Mouse (Mus musculus): Measurements from ENCODE around the gene Gm4756. TPM values are rescaled to one million over a fixed set of nuclear protein-coding genes. Genes with fewer than 3 reads are reported as not detected.

Gm4756 gene
- polyA plus RNA-seq, 1 experiment from 2014 or later, result not detected

GRCm38 (mm10) chr12:72674079-72674797 is 24.8 kb upstream of the Gm4756 start:
- no peaks in the 10 kb centered on the region for H3K4me1 ChIP-seq (replicated peaks)
- 0 out of 2 replicates have a peak, but pooled peaks cover 4% of the 10 kb centered on the region for H3K9me3 ChIP-seq
- H3K4me3 ChIP-seq, result no peak overlapping the region
- H3K27me3 ChIP-seq (ENCODE audit: insufficient read depth, poor library complexity, severe bottlenecking), result no peaks in the 10 kb centered on the region
- H3K36me3 ChIP-seq, result no peaks in the 10 kb centered on the region
- WGBS, result 83% methylated on average over 7 of the region's 7 CpGs
- DNase-seq (ENCODE audit: low spot score), result no peak
- H3K27ac ChIP-seq, result no peak overlapping the region

DNA sequence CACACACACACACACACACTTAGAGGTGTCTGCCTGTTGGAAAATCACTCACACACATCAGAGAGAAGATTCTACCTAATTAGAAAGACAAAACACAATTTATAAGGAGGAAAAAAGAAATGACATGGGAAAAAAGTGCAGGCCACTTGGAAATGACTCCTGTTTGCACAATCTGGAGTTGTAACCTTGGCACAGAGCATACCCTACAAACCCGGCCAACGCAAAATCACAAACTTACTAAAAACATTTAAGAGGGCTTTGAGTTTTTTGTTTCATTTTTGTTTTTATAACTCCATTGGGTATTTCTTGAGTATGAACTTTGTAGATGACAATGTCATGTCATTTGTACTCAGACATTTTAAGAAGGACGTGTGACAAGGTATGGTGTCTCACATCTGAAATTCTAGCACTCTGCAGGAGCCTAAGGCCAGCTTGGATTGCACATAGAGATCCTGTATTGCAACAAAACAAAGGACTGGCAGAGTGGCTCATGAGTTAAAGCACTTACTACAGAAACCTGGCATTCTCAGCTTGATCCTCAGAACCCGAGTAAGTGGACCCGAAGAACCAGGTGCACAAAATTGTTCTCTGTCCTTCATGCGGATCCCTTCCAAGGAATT is 22.2 kb upstream of the Gm4756 start:
- H3K9me3 ChIP-seq, result 0 out of 2 replicates have a peak, but pooled peaks cover 4% of the 10 kb centered on the region
- no peak overlapping the region for H3K4me3 ChIP-seq
- H3K27ac ChIP-seq, result no peak overlapping the region
- no peaks in the 10 kb centered on the region for H3K27me3 ChIP-seq (ENCODE audit: insufficient read depth, poor library complexity, severe bottlenecking)
- no peaks in the 10 kb centered on the region for H3K36me3 ChIP-seq
- 0 out of 2 replicates have a peak, but pooled peaks cover 8% of the 10 kb centered on the region for H3K4me1 ChIP-seq (replicated peaks)
- WGBS, result 92% methylated on average over 6 of the region's 6 CpGs
- DNase-seq (ENCODE audit: low spot score), result no peak

GRCm38 (mm10) chr12:72670921-72671320 is 21.5 kb upstream of the Gm4756 start:
- Histone ChIP-seq H3K9me3 (0 out of 2 replicates have a peak, but pooled peaks cover 4% of the 10 kb centered on the region), H3K36me3 (no peaks in the 10 kb centered on the region), H3K27me3 (ENCODE audit: insufficient read depth, poor library complexity, severe bottlenecking) (no peaks in the 10 kb centered on the region), H3K27ac (no peak overlapping the region), H3K4me1 (replicated peaks) (0 out of 2 replicates have a peak, but pooled peaks cover 8% of the 10 kb centered on the region), H3K4me3 (no peak overlapping the region)
- no peak for DNase-seq (ENCODE audit: low spot score)
- WGBS, result 93% methylated on average over 8 of the region's 8 CpGs

GRCm38 (mm10) chr12:72667868-72668469 is 18.5 kb upstream of the Gm4756 start:
- no peak overlapping the region for H3K27ac ChIP-seq
- H3K9me3 ChIP-seq, result 0 out of 2 replicates have a peak, but pooled peaks cover 4% of the 10 kb centered on the region
- H3K27me3 ChIP-seq (ENCODE audit: insufficient read depth, poor library complexity, severe bottlenecking), result peaks cover 11% of the 10 kb centered on the region
- 64% methylated on average over 10 of the region's 10 CpGs for WGBS
- no peaks in the 10 kb centered on the region for H3K36me3 ChIP-seq
- DNase-seq (ENCODE audit: low spot score), result no peak
- H3K4me1 ChIP-seq (replicated peaks), result peaks cover 27% of the 10 kb centered on the region
- H3K4me3 ChIP-seq, result no peak overlapping the region

- H3K4me1 ChIP-seq (replicated peaks), result peaks cover 27% of the 10 kb centered on the region
- peaks cover 12% of the 10 kb centered on the region for H3K27me3 ChIP-seq (ENCODE audit: insufficient read depth, poor library complexity, severe bottlenecking)
- H3K36me3 ChIP-seq, result no peaks in the 10 kb centered on the region
- no peak overlapping the region for H3K4me3 ChIP-seq
- no peak for DNase-seq (ENCODE audit: low spot score)
- WGBS, result 85% methylated on average over 5 of the region's 5 CpGs
- no peak overlapping the region for H3K27ac ChIP-seq
- 0 out of 2 replicates have a peak, but pooled peaks cover 4% of the 10 kb centered on the region for H3K9me3 ChIP-seq
Observed at GRCm38 (mm10) chr12:72666015-72666414, 16.6 kb upstream of the Gm4756 start.

DNA sequence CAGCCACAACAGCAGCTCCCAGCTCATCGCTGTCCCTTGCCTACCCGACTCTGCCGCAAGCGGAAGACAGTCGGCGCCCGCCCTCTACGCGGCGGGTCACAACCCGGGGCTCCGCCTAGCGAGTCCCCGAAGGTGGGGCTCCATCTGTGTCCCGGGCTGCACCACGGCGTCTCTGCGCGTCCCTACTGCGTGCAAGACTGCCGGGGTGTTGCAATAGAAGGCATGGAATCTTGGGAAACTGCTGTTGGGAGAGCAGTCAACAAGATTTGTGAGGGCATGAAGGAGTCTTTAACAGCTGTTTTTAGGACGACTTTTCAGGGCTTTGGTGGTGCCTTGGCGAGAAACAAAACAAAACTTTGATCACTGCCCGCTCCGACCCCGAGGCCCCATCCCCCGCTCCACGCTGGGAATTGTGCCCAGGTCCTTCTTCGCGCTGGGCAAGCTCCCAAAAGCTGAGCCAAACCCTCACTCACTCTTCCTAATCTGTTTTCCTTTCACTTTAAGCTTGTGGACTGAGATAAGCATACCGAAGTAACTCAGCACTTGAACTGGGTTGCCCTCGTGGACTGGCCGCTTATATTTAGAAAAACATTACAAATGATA is 15.4 kb upstream of the Gm4756 start, which contains the start of gene Dhrs7:
Gene Dhrs7 (minus strand): TSS at position 175 of the 603 bp plus-strand sequence.
- H3K36me3 ChIP-seq, result no peaks in the 10 kb centered on the region
- H3K4me1 ChIP-seq (replicated peaks), result peaks cover 27% of the 10 kb centered on the region
- DNase-seq (ENCODE audit: low spot score), result peak; percentile 81
- WGBS, result 3% methylated on average over 33 of the region's 33 CpGs
- 0 out of 2 replicates have a peak, but pooled peaks cover 4% of the 10 kb centered on the region for H3K9me3 ChIP-seq
- peak within 1 kb of the TSS; percentile 86 for H3K27ac ChIP-seq
- peak within 1 kb of the TSS; percentile 62 for H3K4me3 ChIP-seq
- peaks cover 12% of the 10 kb centered on the region for H3K27me3 ChIP-seq (ENCODE audit: insufficient read depth, poor library complexity, severe bottlenecking)

DNA sequence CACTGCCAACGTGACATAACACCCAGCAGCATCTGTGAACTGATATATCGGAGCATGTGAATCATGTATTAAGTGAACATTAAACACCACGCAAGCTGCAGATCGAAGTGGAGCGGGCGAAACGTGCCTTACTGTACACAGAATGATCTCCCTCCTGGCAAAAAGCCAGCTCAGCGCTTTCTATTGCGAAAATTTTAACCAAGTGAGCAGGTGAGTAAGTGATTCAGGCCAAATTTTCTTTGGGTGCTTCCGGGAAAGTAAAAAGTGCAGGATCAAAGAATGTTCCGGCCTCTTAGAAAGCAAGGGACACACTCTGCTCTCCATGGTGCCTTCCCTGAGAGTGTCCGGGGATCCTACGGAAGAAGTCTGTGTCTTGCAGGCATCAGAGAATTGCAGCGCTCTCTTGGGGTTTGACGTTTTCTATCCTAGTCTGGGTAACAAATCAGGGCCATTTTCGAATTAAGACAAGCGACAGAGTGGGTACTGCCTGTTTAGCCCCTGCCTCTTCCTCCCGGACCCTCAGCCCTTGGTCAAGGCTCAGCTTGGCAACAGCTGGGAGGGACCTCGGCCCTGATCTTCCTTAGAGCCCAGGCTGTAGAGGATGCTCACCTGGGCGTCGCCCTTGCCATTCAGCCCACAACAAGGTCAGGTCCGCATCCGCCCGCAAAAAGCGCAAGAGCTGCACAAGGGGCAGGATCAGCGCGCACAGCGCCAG is 14.7 kb upstream of the Gm4756 start:
- 13% methylated on average over 28 of the region's 28 CpGs for WGBS
- Histone ChIP-seq H3K36me3 (no peaks in the 10 kb centered on the region), H3K4me3 (peak overlapping the region; percentile 62), H3K27ac (peak overlapping the region; percentile 86), H3K4me1 (replicated peaks) (peaks cover 27% of the 10 kb centered on the region), H3K27me3 (ENCODE audit: insufficient read depth, poor library complexity, severe bottlenecking) (peaks cover 12% of the 10 kb centered on the region), H3K9me3 (no peaks in the 10 kb centered on the region)
- peak; percentile 15 for DNase-seq (ENCODE audit: low spot score)

- H3K36me3 ChIP-seq, result no peaks in the 10 kb centered on the region
- H3K27ac ChIP-seq, result no peak overlapping the region
- no peak for DNase-seq (ENCODE audit: low spot score)
- no peaks in the 10 kb centered on the region for H3K4me1 ChIP-seq (replicated peaks)
- H3K9me3 ChIP-seq, result no peaks in the 10 kb centered on the region
- H3K4me3 ChIP-seq, result no peak overlapping the region
- 93% methylated on average over 16 of the region's 16 CpGs for WGBS
- H3K27me3 ChIP-seq (ENCODE audit: insufficient read depth, poor library complexity, severe bottlenecking), result no peaks in the 10 kb centered on the region
Observed at GRCm38 (mm10) chr12:72655775-72656174, 6.3 kb upstream of the Gm4756 start.

- no peaks in the 10 kb centered on the region for H3K27me3 ChIP-seq (ENCODE audit: insufficient read depth, poor library complexity, severe bottlenecking)
- no peaks in the 10 kb centered on the region for H3K9me3 ChIP-seq
- H3K4me3 ChIP-seq, result no peak overlapping the region
- H3K27ac ChIP-seq, result no peak overlapping the region
- 19% methylated on average over 4 of the region's 4 CpGs for WGBS
- H3K4me1 ChIP-seq (replicated peaks), result no peaks in the 10 kb centered on the region
- DNase-seq (ENCODE audit: low spot score), result peak; percentile 66
- no peaks in the 10 kb centered on the region for H3K36me3 ChIP-seq
Observed at GRCm38 (mm10) chr12:72654698-72655097, 5.2 kb upstream of the Gm4756 start.

- H3K4me1 ChIP-seq (replicated peaks), result no peaks in the 10 kb centered on the region
- no peaks in the 10 kb centered on the region for H3K36me3 ChIP-seq
- H3K9me3 ChIP-seq, result 0 out of 2 replicates have a peak, but pooled peaks cover 2% of the 10 kb centered on the region
- WGBS, result 94% methylated on average over 14 of the region's 14 CpGs
- H3K4me3 ChIP-seq, result no peak overlapping the region
- no peak overlapping the region for H3K27ac ChIP-seq
- H3K27me3 ChIP-seq (ENCODE audit: insufficient read depth, poor library complexity, severe bottlenecking), result no peaks in the 10 kb centered on the region
- DNase-seq (ENCODE audit: low spot score), result no peak
Observed at GRCm38 (mm10) chr12:72648921-72649320, 540 bp downstream of the Gm4756 start.

GRCm38 (mm10) chr12:72638025-72638424 is 11.4 kb downstream of the Gm4756 start:
- no peak for DNase-seq (ENCODE audit: low spot score)
- H3K36me3 ChIP-seq, result no peaks in the 10 kb centered on the region
- WGBS, result 86% methylated on average over 3 of the region's 3 CpGs
- no peaks in the 10 kb centered on the region for H3K27me3 ChIP-seq (ENCODE audit: insufficient read depth, poor library complexity, severe bottlenecking)
- H3K27ac ChIP-seq, result no peak overlapping the region
- no peak overlapping the region for H3K4me3 ChIP-seq
- H3K9me3 ChIP-seq, result peaks cover 31% of the 10 kb centered on the region
- no peaks in the 10 kb centered on the region for H3K4me1 ChIP-seq (replicated peaks)

- Histone ChIP-seq H3K4me1 (replicated peaks) (no peaks in the 10 kb centered on the region), H3K9me3 (no peaks in the 10 kb centered on the region), H3K27me3 (ENCODE audit: insufficient read depth, poor library complexity, severe bottlenecking) (no peaks in the 10 kb centered on the region), H3K27ac (no peak overlapping the region), H3K36me3 (no peaks in the 10 kb centered on the region), H3K4me3 (no peak overlapping the region)
- DNase-seq (ENCODE audit: low spot score), result no peak
- 90% methylated on average over 7 of the region's 7 CpGs for WGBS
Observed at GRCm38 (mm10) chr12:72628751-72629150, 20.7 kb downstream of the Gm4756 start.
